Mouse (Mus musculus) E14TG2a.4 (cell line): ENCODE measurements around the gene Klf12.

Experiments used
- CTCF ChIP-seq: conservative IDR thresholded peaks from 2 replicates; pipeline ENCODE4 v1.5.1; 2014; ENCODE audit warnings: low read length
- POU5F1 ChIP-seq: IDR thresholded peaks from 2 replicates; pipeline ENCODE4 v1.6.1; 2014; ENCODE audit warnings: low read length, borderline replicate concordance

DNA sequence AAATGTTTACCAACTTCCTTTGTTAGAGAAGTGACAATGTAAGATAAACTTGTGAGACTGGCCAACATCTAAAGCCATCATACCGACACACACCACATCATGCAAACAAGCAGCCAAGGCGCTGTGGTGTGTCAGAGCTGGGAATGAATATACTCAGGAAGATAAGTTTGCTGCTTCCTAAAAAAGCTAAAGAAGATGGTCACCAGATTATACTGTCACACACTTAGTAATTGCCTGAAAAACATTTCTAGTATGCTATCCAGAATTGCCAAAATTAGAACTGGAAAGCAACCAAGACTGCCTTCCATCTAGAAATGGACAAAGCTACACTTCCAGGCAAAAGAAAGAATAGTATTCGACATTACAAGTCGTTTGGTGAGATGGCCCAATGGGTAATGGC, 163.4 kb downstream of the Klf12 start:
- no peak for TF ChIP-seq CTCF
- TF ChIP-seq POU5F1: no peak
